Mouse (Mus musculus) brain, embryonic 14.5 days (tissue): Measurements from ENCODE around the gene Greb1.

ENCODE experiments used
- CTCF ChIP-seq: fragments of 200-500 bp; IDR thresholded peaks from 2 replicates; pipeline ENCODE4 v1.5.1; 2012; ENCODE audit warnings: inconsistent platforms, mild to moderate bottlenecking, moderate library complexity, borderline replicate concordance; ENCODE audit not compliant: insufficient read depth, insufficient read length; ENCODE audit errors: extremely low read depth
- POLR2A ChIP-seq: fragments of 200-500 bp; IDR thresholded peaks from 2 replicates; pipeline ENCODE4 v1.6.1; 2012; ENCODE audit warnings: mild to moderate bottlenecking, inconsistent platforms, borderline replicate concordance; ENCODE audit not compliant: poor library complexity, insufficient read depth, insufficient read length, severe bottlenecking; ENCODE audit errors: extremely low read depth

DNA sequence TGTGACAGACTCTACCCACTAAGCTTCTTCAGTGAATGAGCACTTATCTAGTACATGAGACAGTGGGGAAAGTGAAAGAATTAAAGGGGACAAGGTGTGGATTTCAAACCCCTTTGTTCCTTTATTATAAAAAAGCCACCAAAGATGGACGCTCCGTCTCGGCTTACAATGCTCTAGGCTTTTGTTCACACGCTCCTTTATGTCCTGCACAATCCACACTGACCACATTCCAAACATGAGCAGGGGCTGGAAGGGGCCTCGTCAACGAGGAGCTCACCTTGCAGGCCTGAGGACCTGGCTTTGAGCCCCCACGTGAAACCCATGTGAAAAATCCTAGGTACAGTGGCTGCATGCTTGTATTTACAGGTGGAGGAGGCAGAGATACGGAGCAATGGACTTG lies 156.0 kb downstream of the Greb1 start:
- no peak for TF ChIP-seq POLR2A
- TF ChIP-seq CTCF, result no peak
